Comparison of ENCODE assay signal across 16 mouse cellular contexts in genomic region chr6:92222021-92222420, GRCm38 (mm10). TPM values are rescaled to one million over a fixed set of nuclear protein-coding genes. Genes with fewer than 3 reads are reported as not detected.
"Had no signal": no experiment of that assay in that cellular context is flagged by ENCODE, and none has a peak within 500 bp of the region (broad histone marks: within the 10 kb centered on the region; RNA-seq: fewer than 3 reads in every experiment).

No protein-coding gene starts in this region.

- H3K36me3 ChIP-seq: limb, embryonic 13.5 days; midbrain, embryonic 12.5 days; neural tube, embryonic 13.5 days had no signal

- H3K27ac ChIP-seq: layer of hippocampus, adult 2 months; limb, embryonic 13.5 days; midbrain, embryonic 12.5 days; neural tube, embryonic 13.5 days had no signal

- H3K9ac ChIP-seq: limb, embryonic 13.5 days; midbrain, embryonic 12.5 days; neural tube, embryonic 13.5 days had no signal

- H3K9me3 ChIP-seq: limb, embryonic 13.5 days; midbrain, embryonic 12.5 days; neural tube, embryonic 13.5 days had no signal

- ATAC-seq: hindbrain, embryonic 16.5 days; inflammation-experienced regulatory T-cells, adult 6 months; intestine, postnatal 0 days; midbrain, embryonic 16.5 days had no signal

- H3K4me3 ChIP-seq: layer of hippocampus, adult 2 months; limb, embryonic 13.5 days; midbrain, embryonic 12.5 days; neural tube, embryonic 13.5 days had no signal

- H3K4me2 ChIP-seq: limb, embryonic 13.5 days; midbrain, embryonic 12.5 days; neural tube, embryonic 13.5 days had no signal

- H3K27me3 ChIP-seq: limb, embryonic 13.5 days; midbrain, embryonic 12.5 days; neural tube, embryonic 13.5 days had no signal

- H3K4me1 ChIP-seq: limb, embryonic 13.5 days; midbrain, embryonic 12.5 days; neural tube, embryonic 13.5 days had no signal

- DNase-seq: left cerebral cortex, postnatal 4 days; lung, adult 18-20 months; retina, postnatal 1 day; right cerebral cortex, postnatal 4 days; spleen, adult 18-20 months; thymus, adult 18-20 months; thymus, postnatal 14 days had no signal

RNA-seq across cellular contexts. Expression of gene Trh, which starts 22.4 kb away (rescaled TPM):
- total RNA-seq: megakaryocyte-erythroid progenitor cell, adult 5-6 weeks had no signal
- polyA plus RNA-seq: inflammation-experienced regulatory T-cells, adult 6 months; limb, embryonic 13.5 days had no signal
